Mouse (Mus musculus): ENCODE data around the gene Arhgef1. TPM values are rescaled to one million over a fixed set of nuclear protein-coding genes. Genes with fewer than 3 reads are reported as not detected.

Arhgef1 gene
- polyA plus RNA-seq, 2 experiments: 109 to 256 TPM

GRCm38 (mm10) chr7:24967966-24968365 is 65.3 kb downstream of the Arhgef1 start:
- H3K4me2 ChIP-seq (replicated peaks; ENCODE audit: low read depth, low read length, severe bottlenecking): no peak overlapping the region
- H3K36me3 ChIP-seq (ENCODE audit: control insufficient read depth, insufficient read depth, low read length): peaks cover 6% of the 10 kb centered on the region; the same call in 1 of the 2 replicates
- WGBS: 86% methylated on average over 8 of the region's 8 CpGs
- ATAC-seq (ENCODE audit: low FRiP score, low read depth) (no peak), DNase-seq (ENCODE audit: low spot score) (no peak)
- H3K4me1 ChIP-seq (ENCODE audit: control insufficient read depth, insufficient read depth, low read length): no peaks in the 10 kb centered on the region
- no peaks in the 10 kb centered on the region for H3K9me3 ChIP-seq (ENCODE audit: control insufficient read depth, low read length)
- H3K27ac ChIP-seq (replicated peaks; ENCODE audit: low read depth, low read length): no peak overlapping the region
- H3K27me3 ChIP-seq (ENCODE audit: control insufficient read depth, insufficient read depth, low read length): no peaks in the 10 kb centered on the region
- no peak overlapping the region for H3K9ac ChIP-seq (ENCODE audit: low read depth, low read length, severe bottlenecking)
- no peak for TF ChIP-seq POLR2A (IDR thresholded peaks at IDR 0.05; ENCODE audit: borderline replicate concordance, extremely low read depth, insufficient read depth, insufficient read length)
- H3K4me3 ChIP-seq (replicated peaks; ENCODE audit: low read length): no peak overlapping the region

GRCm38 (mm10) chr7:24968463-24968862 is 65.8 kb downstream of the Arhgef1 start:
- H3K27ac ChIP-seq (replicated peaks; ENCODE audit: low read depth, low read length): no peak overlapping the region
- H3K4me2 ChIP-seq (replicated peaks; ENCODE audit: low read depth, low read length, severe bottlenecking): no peak overlapping the region
- H3K9me3 ChIP-seq (ENCODE audit: control insufficient read depth, low read length): no peaks in the 10 kb centered on the region
- no peak for DNase-seq (ENCODE audit: low spot score)
- peaks cover 6% of the 10 kb centered on the region; the same call in 1 of the 2 replicates for H3K36me3 ChIP-seq (ENCODE audit: control insufficient read depth, insufficient read depth, low read length)
- no peak overlapping the region for H3K9ac ChIP-seq (ENCODE audit: low read depth, low read length, severe bottlenecking)
- H3K4me1 ChIP-seq (ENCODE audit: control insufficient read depth, insufficient read depth, low read length): no peaks in the 10 kb centered on the region
- H3K27me3 ChIP-seq (ENCODE audit: control insufficient read depth, insufficient read depth, low read length): no peaks in the 10 kb centered on the region
- H3K4me3 ChIP-seq (replicated peaks; ENCODE audit: low read length): no peak overlapping the region
- ATAC-seq (ENCODE audit: low FRiP score, low read depth): no peak
- 73% methylated on average over 6 of the region's 6 CpGs for WGBS
- TF ChIP-seq POLR2A (IDR thresholded peaks at IDR 0.05; ENCODE audit: borderline replicate concordance, extremely low read depth, insufficient read depth, insufficient read length): no peak

- Histone ChIP-seq H3K27me3 (ENCODE audit: control insufficient read depth, insufficient read depth, low read length) (no peaks in the 10 kb centered on the region), H3K4me1 (ENCODE audit: control insufficient read depth, insufficient read depth, low read length) (no peaks in the 10 kb centered on the region), H3K36me3 (ENCODE audit: control insufficient read depth, insufficient read depth, low read length) (peaks cover 6% of the 10 kb centered on the region; the same call in 1 of the 2 replicates), H3K4me3 (replicated peaks; ENCODE audit: low read length) (no peak overlapping the region), H3K9ac (ENCODE audit: low read depth, low read length, severe bottlenecking) (no peak overlapping the region), H3K4me2 (replicated peaks; ENCODE audit: low read depth, low read length, severe bottlenecking) (no peak overlapping the region), H3K9me3 (ENCODE audit: control insufficient read depth, low read length) (no peaks in the 10 kb centered on the region), H3K27ac (replicated peaks; ENCODE audit: low read depth, low read length) (no peak overlapping the region)
- no peak for TF ChIP-seq POLR2A (IDR thresholded peaks at IDR 0.05; ENCODE audit: borderline replicate concordance, extremely low read depth, insufficient read depth, insufficient read length)
- WGBS: 71% methylated on average over 11 of the region's 12 CpGs
- DNase-seq (ENCODE audit: low spot score): no peak
- ATAC-seq (ENCODE audit: low FRiP score, low read depth): no peak
These were observed 67.1 kb downstream of the Arhgef1 start for GRCm38 (mm10) chr7:24969805-24970204.

GRCm38 (mm10) chr7:24970341-24970740 is 67.6 kb downstream of the Arhgef1 start:
- peaks cover 6% of the 10 kb centered on the region; the same call in 1 of the 2 replicates for H3K36me3 ChIP-seq (ENCODE audit: control insufficient read depth, insufficient read depth, low read length)
- no peak overlapping the region for H3K9ac ChIP-seq (ENCODE audit: low read depth, low read length, severe bottlenecking)
- no peak overlapping the region for H3K4me2 ChIP-seq (replicated peaks; ENCODE audit: low read depth, low read length, severe bottlenecking)
- no peaks in the 10 kb centered on the region for H3K4me1 ChIP-seq (ENCODE audit: control insufficient read depth, insufficient read depth, low read length)
- H3K9me3 ChIP-seq (ENCODE audit: control insufficient read depth, low read length): no peaks in the 10 kb centered on the region
- no peaks in the 10 kb centered on the region for H3K27me3 ChIP-seq (ENCODE audit: control insufficient read depth, insufficient read depth, low read length)
- DNase-seq (ENCODE audit: low spot score) (no peak), ATAC-seq (ENCODE audit: low FRiP score, low read depth) (no peak)
- WGBS: 93% methylated on average over 3 of the region's 3 CpGs
- no peak overlapping the region for H3K4me3 ChIP-seq (replicated peaks; ENCODE audit: low read length)
- no peak overlapping the region for H3K27ac ChIP-seq (replicated peaks; ENCODE audit: low read depth, low read length)
- TF ChIP-seq POLR2A (IDR thresholded peaks at IDR 0.05; ENCODE audit: borderline replicate concordance, extremely low read depth, insufficient read depth, insufficient read length): no peak

GRCm38 (mm10) chr7:24971261-24971971 is 68.7 kb downstream of the Arhgef1 start:
- Histone ChIP-seq H3K9me3 (ENCODE audit: control insufficient read depth, low read length) (no peaks in the 10 kb centered on the region), H3K4me3 (replicated peaks; ENCODE audit: low read length) (peak overlapping the region; percentile 61), H3K36me3 (ENCODE audit: control insufficient read depth, insufficient read depth, low read length) (peaks cover 6% of the 10 kb centered on the region; the same call in 1 of the 2 replicates), H3K27me3 (ENCODE audit: control insufficient read depth, insufficient read depth, low read length) (no peaks in the 10 kb centered on the region), H3K4me1 (ENCODE audit: control insufficient read depth, insufficient read depth, low read length) (no peaks in the 10 kb centered on the region), H3K4me2 (replicated peaks; ENCODE audit: low read depth, low read length, severe bottlenecking) (peak overlapping the region; percentile 74), H3K27ac (replicated peaks; ENCODE audit: low read depth, low read length) (peak overlapping the region; percentile 63; the same call in 1 of the 2 replicates), H3K9ac (ENCODE audit: low read depth, low read length, severe bottlenecking) (peak overlapping the region; percentile 63)
- no peak; the same call in 1 of the 2 replicates for ATAC-seq (ENCODE audit: low FRiP score, low read depth)
- 14% methylated on average over 19 of the region's 19 CpGs for WGBS
- TF ChIP-seq POLR2A (IDR thresholded peaks at IDR 0.05; ENCODE audit: borderline replicate concordance, extremely low read depth, insufficient read depth, insufficient read length): no peak
- peak; percentile 32 for DNase-seq (ENCODE audit: low spot score)
